Mouse (Mus musculus): ENCODE measurements around the gene Tjp2. TPM values are rescaled to one million over a fixed set of nuclear protein-coding genes. Genes with fewer than 3 reads are reported as not detected.

The Tjp2 gene
- polyA plus RNA-seq, 1 experiment: 0.12 TPM

GRCm38 (mm10) chr19:24225305-24225696 lies 471 bp upstream of the Tjp2 start:
- peaks cover 44% of the 10 kb centered on the region for H3K27me3 ChIP-seq (ENCODE audit: control insufficient read depth)
- peak overlapping the region; percentile 55 for H3K4me3 ChIP-seq (replicated peaks)
- H3K36me3 ChIP-seq (ENCODE audit: control insufficient read depth): no peaks in the 10 kb centered on the region
- H3K9me3 ChIP-seq (ENCODE audit: control insufficient read depth, low read length): no peaks in the 10 kb centered on the region
- no peak for TF ChIP-seq GATA1 (IDR thresholded peaks at IDR 0.05; ENCODE audit: low read length)
- peaks cover 8% of the 10 kb centered on the region for H3K4me1 ChIP-seq (ENCODE audit: control insufficient read depth)

- peaks cover 44% of the 10 kb centered on the region for H3K27me3 ChIP-seq (ENCODE audit: control insufficient read depth)
- H3K4me1 ChIP-seq (ENCODE audit: control insufficient read depth): peaks cover 8% of the 10 kb centered on the region
- TF ChIP-seq TAL1 (IDR thresholded peaks at IDR 0.05; ENCODE audit: low read length) (no peak), GATA1 (IDR thresholded peaks at IDR 0.05; ENCODE audit: low read length) (no peak)
- no peaks in the 10 kb centered on the region for H3K9me3 ChIP-seq (ENCODE audit: control insufficient read depth, low read length)
- H3K36me3 ChIP-seq (ENCODE audit: control insufficient read depth): no peaks in the 10 kb centered on the region
- peak overlapping the region; percentile 55 for H3K4me3 ChIP-seq (replicated peaks)
These were observed 979 bp downstream of the Tjp2 start for GRCm38 (mm10) chr19:24223851-24224251.

GRCm38 (mm10) chr19:24221455-24221854 lies 3.4 kb downstream of the Tjp2 start:
- no peaks in the 10 kb centered on the region for H3K9me3 ChIP-seq (ENCODE audit: control insufficient read depth, low read length)
- no peak for TF ChIP-seq TAL1 (IDR thresholded peaks at IDR 0.05; ENCODE audit: low read length)
- H3K36me3 ChIP-seq (ENCODE audit: control insufficient read depth): no peaks in the 10 kb centered on the region
- H3K27me3 ChIP-seq (ENCODE audit: control insufficient read depth): peaks cover 43% of the 10 kb centered on the region
- H3K4me1 ChIP-seq (ENCODE audit: control insufficient read depth): peaks cover 8% of the 10 kb centered on the region
- H3K4me3 ChIP-seq (replicated peaks): no peak overlapping the region

- H3K4me1 ChIP-seq (ENCODE audit: control insufficient read depth): peaks cover 8% of the 10 kb centered on the region
- peaks cover 38% of the 10 kb centered on the region for H3K27me3 ChIP-seq (ENCODE audit: control insufficient read depth)
- TF ChIP-seq TAL1 (IDR thresholded peaks at IDR 0.05; ENCODE audit: low read length): no peak
- TF ChIP-seq GATA1 (IDR thresholded peaks at IDR 0.05; ENCODE audit: low read length): no peak
- no peak overlapping the region for H3K4me3 ChIP-seq (replicated peaks)
- H3K9me3 ChIP-seq (ENCODE audit: control insufficient read depth, low read length): no peaks in the 10 kb centered on the region
- H3K36me3 ChIP-seq (ENCODE audit: control insufficient read depth): no peaks in the 10 kb centered on the region
These were observed 3.9 kb downstream of the Tjp2 start for GRCm38 (mm10) chr19:24220795-24221445.

GRCm38 (mm10) chr19:24219011-24219410 lies 5.8 kb downstream of the Tjp2 start:
- Histone ChIP-seq H3K9me3 (ENCODE audit: control insufficient read depth, low read length) (no peaks in the 10 kb centered on the region), H3K36me3 (ENCODE audit: control insufficient read depth) (no peaks in the 10 kb centered on the region)
- no peak for TF ChIP-seq TAL1 (IDR thresholded peaks at IDR 0.05; ENCODE audit: low read length)
- no peak for TF ChIP-seq GATA1 (IDR thresholded peaks at IDR 0.05; ENCODE audit: low read length)

GRCm38 (mm10) chr19:24218291-24218690 lies 6.5 kb downstream of the Tjp2 start:
- Histone ChIP-seq H3K9me3 (ENCODE audit: control insufficient read depth, low read length) (no peaks in the 10 kb centered on the region), H3K27me3 (ENCODE audit: control insufficient read depth) (peaks cover 12% of the 10 kb centered on the region), H3K4me1 (ENCODE audit: control insufficient read depth) (no peaks in the 10 kb centered on the region), H3K36me3 (ENCODE audit: control insufficient read depth) (no peaks in the 10 kb centered on the region), H3K4me3 (replicated peaks) (no peak overlapping the region)
- no peak for TF ChIP-seq GATA1 (IDR thresholded peaks at IDR 0.05; ENCODE audit: low read length)
- no peak for TF ChIP-seq TAL1 (IDR thresholded peaks at IDR 0.05; ENCODE audit: low read length)

More at GRCm38 (mm10) chr19:24219011-24219410, 5.8 kb downstream of the Tjp2 start:
- no peaks in the 10 kb centered on the region for H3K4me1 ChIP-seq (ENCODE audit: control insufficient read depth)
- no peak overlapping the region for H3K4me3 ChIP-seq (replicated peaks)
- H3K27me3 ChIP-seq (ENCODE audit: control insufficient read depth): peaks cover 19% of the 10 kb centered on the region

GRCm38 (mm10) chr19:24217851-24218250 lies 7.0 kb downstream of the Tjp2 start:
- TF ChIP-seq TAL1 (IDR thresholded peaks at IDR 0.05; ENCODE audit: low read length): no peak
- TF ChIP-seq GATA1 (IDR thresholded peaks at IDR 0.05; ENCODE audit: low read length): no peak
- no peaks in the 10 kb centered on the region for H3K4me1 ChIP-seq (ENCODE audit: control insufficient read depth)
- no peak overlapping the region for H3K4me3 ChIP-seq (replicated peaks)
- no peaks in the 10 kb centered on the region for H3K9me3 ChIP-seq (ENCODE audit: control insufficient read depth, low read length)
- H3K36me3 ChIP-seq (ENCODE audit: control insufficient read depth): no peaks in the 10 kb centered on the region
- H3K27me3 ChIP-seq (ENCODE audit: control insufficient read depth): peaks cover 7% of the 10 kb centered on the region

GRCm38 (mm10) chr19:24216771-24217170 lies 8.1 kb downstream of the Tjp2 start:
- TF ChIP-seq TAL1 (IDR thresholded peaks at IDR 0.05; ENCODE audit: low read length) (no peak), GATA1 (IDR thresholded peaks at IDR 0.05; ENCODE audit: low read length) (no peak)
- H3K4me3 ChIP-seq (replicated peaks): no peak overlapping the region
- H3K36me3 ChIP-seq (ENCODE audit: control insufficient read depth): no peaks in the 10 kb centered on the region
- H3K4me1 ChIP-seq (ENCODE audit: control insufficient read depth): no peaks in the 10 kb centered on the region
- H3K27me3 ChIP-seq (ENCODE audit: control insufficient read depth): no peaks in the 10 kb centered on the region
- H3K9me3 ChIP-seq (ENCODE audit: control insufficient read depth, low read length): no peaks in the 10 kb centered on the region

- no peaks in the 10 kb centered on the region for H3K4me1 ChIP-seq (ENCODE audit: control insufficient read depth)
- TF ChIP-seq TAL1 (IDR thresholded peaks at IDR 0.05; ENCODE audit: low read length) (no peak), GATA1 (IDR thresholded peaks at IDR 0.05; ENCODE audit: low read length) (no peak)
- H3K9me3 ChIP-seq (ENCODE audit: control insufficient read depth, low read length): no peaks in the 10 kb centered on the region
- no peak overlapping the region for H3K4me3 ChIP-seq (replicated peaks)
- H3K36me3 ChIP-seq (ENCODE audit: control insufficient read depth): no peaks in the 10 kb centered on the region
- H3K27me3 ChIP-seq (ENCODE audit: control insufficient read depth): no peaks in the 10 kb centered on the region
These were observed 9.9 kb downstream of the Tjp2 start for GRCm38 (mm10) chr19:24214939-24215338.

- TF ChIP-seq GATA1 (IDR thresholded peaks at IDR 0.05; ENCODE audit: low read length) (no peak), TAL1 (IDR thresholded peaks at IDR 0.05; ENCODE audit: low read length) (no peak)
These were observed 11.5 kb downstream of the Tjp2 start for GRCm38 (mm10) chr19:24213299-24213698.

More at GRCm38 (mm10) chr19:24213299-24213698, 11.5 kb downstream of the Tjp2 start:
- Histone ChIP-seq H3K27me3 (ENCODE audit: control insufficient read depth) (no peaks in the 10 kb centered on the region), H3K4me1 (ENCODE audit: control insufficient read depth) (no peaks in the 10 kb centered on the region), H3K36me3 (ENCODE audit: control insufficient read depth) (no peaks in the 10 kb centered on the region), H3K4me3 (replicated peaks) (no peak overlapping the region), H3K9me3 (ENCODE audit: control insufficient read depth, low read length) (no peaks in the 10 kb centered on the region)
